Mouse (Mus musculus) MEL (cell line): ENCODE measurements around the gene Nanog. TPM values are rescaled to one million over a fixed set of nuclear protein-coding genes. Genes with fewer than 3 reads are reported as not detected.

Experiments
- DNase-seq: peaks from one replicate; pipeline ENCODE4 v3.0.0; 2011; ENCODE audit warnings: low read depth, low spot score
- H3K27ac ChIP-seq: 2 replicates; pipeline ENCODE4 v1.5.1; 2012; ENCODE audit warnings: low read depth, mild to moderate bottlenecking, control low read depth, low read length, moderate library complexity; ENCODE audit not compliant: control insufficient read depth
- H3K27me3 ChIP-seq, 2 experiments: fragments of 150-350 bp in 1 of 2; sonication (generic) in 1 of 2; 2 replicates each; pipeline ENCODE4 v1.6.1; 2012; ENCODE audit warnings: low read length in 2 of 2, mild to moderate bottlenecking in 2 of 2, improper control_type of control experiment in 1 of 2, moderate library complexity in 1 of 2; ENCODE audit not compliant: insufficient read depth in 2 of 2, control insufficient read depth in 1 of 2
- H3K36me3 ChIP-seq, 2 experiments: 2 replicates each; pipeline ENCODE4 v1.6.1; 2012 to 2014; ENCODE audit warnings: low read length in 2 of 2, improper control_type of control experiment in 1 of 2, inconsistent platforms in 1 of 2, mild to moderate bottlenecking in 1 of 2; ENCODE audit not compliant: insufficient read depth in 2 of 2, control insufficient read depth in 1 of 2
- H3K4me1 ChIP-seq, 2 experiments: fragments of 150-350 bp in 1 of 2; sonication (generic) in 1 of 2; 2 replicates each; pipeline ENCODE4 v1.6.1; 2012; ENCODE audit warnings: low read length in 2 of 2, improper control_type of control experiment in 1 of 2, mild to moderate bottlenecking in 1 of 2; ENCODE audit not compliant: insufficient read depth in 2 of 2, control insufficient read depth in 1 of 2
- H3K4me3 ChIP-seq, 2 experiments: fragments of 150-350 bp in 1 of 2; sonication (generic) in 1 of 2; 2 replicates each; pipeline ENCODE4 v1.5.1; 2012; ENCODE audit warnings: low read depth in 2 of 2, low read length in 2 of 2, mild to moderate bottlenecking in 2 of 2, moderate library complexity in 2 of 2, control low read depth in 1 of 2, improper control_type of control experiment in 1 of 2; ENCODE audit not compliant: control insufficient read depth in 1 of 2, insufficient read depth in 1 of 2
- H3K79me2 ChIP-seq: 2 replicates; pipeline ENCODE4 v1.6.1; 2012; ENCODE audit warnings: mild to moderate bottlenecking, low read length, moderate library complexity; ENCODE audit not compliant: control insufficient read depth, poor library complexity, insufficient read depth
- H3K9ac ChIP-seq: 2 replicates; pipeline ENCODE4 v1.6.1; 2012; ENCODE audit warnings: low read depth, mild to moderate bottlenecking, control low read depth, low read length, moderate library complexity; ENCODE audit not compliant: control insufficient read depth, poor library complexity, severe bottlenecking
- H3K9me3 ChIP-seq: fragments of 150-350 bp; sonication (generic); replicated peaks from 2 replicates; pipeline ENCODE4 v1.6.1; 2012; ENCODE audit warnings: mild to moderate bottlenecking, low read length, improper control_type of control experiment, moderate library complexity; ENCODE audit not compliant: insufficient read depth
- BHLHE40 ChIP-seq: IDR thresholded peaks from 2 replicates; pipeline ENCODE4 v1.6.1; 2012; ENCODE audit warnings: low read depth, mild to moderate bottlenecking, inconsistent platforms, low read length, improper control_type of control experiment, borderline replicate concordance
- CHD1 ChIP-seq: IDR thresholded peaks from 2 replicates; pipeline ENCODE4 v1.6.1; 2012; ENCODE audit warnings: low read depth, mild to moderate bottlenecking, inconsistent platforms, low read length, improper control_type of control experiment
- CHD2 ChIP-seq: IDR thresholded peaks from 2 replicates; pipeline ENCODE4 v1.6.1; 2011; ENCODE audit warnings: low read length, improper control_type of control experiment
- CTCF ChIP-seq, 3 experiments: IDR thresholded peaks in 2 of 3; conservative IDR thresholded peaks in 1 of 3; 2 replicates each; pipeline ENCODE4 v1.5.1; 2011 to 2012; ENCODE audit warnings: low read length in 3 of 3, low read depth in 2 of 3, mild to moderate bottlenecking in 2 of 3, improper control_type of control experiment in 1 of 3, inconsistent platforms in 1 of 3, mixed read lengths in 1 of 3, moderate library complexity in 1 of 3; ENCODE audit not compliant: control insufficient read depth in 1 of 3, insufficient read depth in 1 of 3, poor library complexity in 1 of 3, severe bottlenecking in 1 of 3
- E2F4 ChIP-seq: IDR thresholded peaks from 2 replicates; pipeline ENCODE4 v1.6.1; 2011; ENCODE audit warnings: low read depth, low read length, improper control_type of control experiment, borderline replicate concordance
- ELF1 ChIP-seq: IDR thresholded peaks from 2 replicates; pipeline ENCODE4 v1.6.1; 2014; ENCODE audit warnings: low read depth, mild to moderate bottlenecking, inconsistent platforms, low read length, improper control_type of control experiment, moderate library complexity
- EP300 ChIP-seq, 2 experiments: IDR thresholded peaks; 2 replicates each; pipeline ENCODE4 v1.6.1; 2011; ENCODE audit warnings: improper control_type of control experiment in 2 of 2, low read length in 2 of 2, low read depth in 1 of 2, mild to moderate bottlenecking in 1 of 2
- ETS1 ChIP-seq: IDR thresholded peaks from 2 replicates; pipeline ENCODE4 v1.6.1; 2012; ENCODE audit warnings: low read depth, mild to moderate bottlenecking, inconsistent platforms, low read length, improper control_type of control experiment, moderate library complexity
- GABPA ChIP-seq: IDR thresholded peaks from 2 replicates; pipeline ENCODE4 v1.6.1; 2012; ENCODE audit warnings: low read depth, mild to moderate bottlenecking, inconsistent platforms, low read length, improper control_type of control experiment, moderate library complexity
- GATA1 ChIP-seq: IDR thresholded peaks from 2 replicates; pipeline ENCODE4 v1.6.1; 2011; ENCODE audit warnings: low read depth, low read length, improper control_type of control experiment
- MAFK ChIP-seq: IDR thresholded peaks from 2 replicates; pipeline ENCODE4 v1.6.1; 2011; ENCODE audit warnings: low read depth, mild to moderate bottlenecking, low read length, improper control_type of control experiment, borderline replicate concordance
- MAX ChIP-seq: IDR thresholded peaks from 2 replicates; pipeline ENCODE4 v1.6.1; 2011; ENCODE audit warnings: low read length, improper control_type of control experiment
- MAZ ChIP-seq: IDR thresholded peaks from 2 replicates; pipeline ENCODE4 v1.6.1; 2012; ENCODE audit warnings: low read depth, mild to moderate bottlenecking, inconsistent platforms, low read length, improper control_type of control experiment
- MEF2A ChIP-seq: IDR thresholded peaks from 2 replicates; pipeline ENCODE4 v1.6.1; 2014; ENCODE audit warnings: low read depth, mild to moderate bottlenecking, inconsistent platforms, low read length, improper control_type of control experiment; ENCODE audit not compliant: poor library complexity, insufficient replicate concordance, severe bottlenecking; ENCODE audit errors: extremely low read depth
- MXI1 ChIP-seq: IDR thresholded peaks from 2 replicates; pipeline ENCODE4 v1.6.1; 2011; ENCODE audit warnings: mild to moderate bottlenecking, low read depth, low read length, improper control_type of control experiment
- MYB ChIP-seq: IDR thresholded peaks from 2 replicates; pipeline ENCODE4 v1.6.1; 2011; ENCODE audit warnings: mild to moderate bottlenecking, low read depth, low read length, improper control_type of control experiment
- MYC ChIP-seq: IDR thresholded peaks from 2 replicates; pipeline ENCODE4 v1.6.1; 2011; ENCODE audit warnings: low read depth, mild to moderate bottlenecking, low read length, improper control_type of control experiment, moderate library complexity
- NELFE ChIP-seq: IDR thresholded peaks from 2 replicates; pipeline ENCODE4 v1.6.1; 2011; ENCODE audit warnings: low read depth, low read length, improper control_type of control experiment
- NRF1 ChIP-seq: IDR thresholded peaks from 2 replicates; pipeline ENCODE4 v1.6.1; 2014; ENCODE audit warnings: low read depth, mild to moderate bottlenecking, inconsistent platforms, low read length, improper control_type of control experiment, moderate library complexity; ENCODE audit not compliant: poor library complexity, insufficient read depth, severe bottlenecking
- POLR2A ChIP-seq, 2 experiments: IDR thresholded peaks; 2 replicates each; pipeline ENCODE4 v1.6.1; 2011 to 2012; ENCODE audit warnings: low read length in 2 of 2, mild to moderate bottlenecking in 2 of 2, control low read depth in 1 of 2, improper control_type of control experiment in 1 of 2, low read depth in 1 of 2, moderate library complexity in 1 of 2; ENCODE audit not compliant: control insufficient read depth in 1 of 2, insufficient read depth in 1 of 2, poor library complexity in 1 of 2
- POLR2AphosphoS2 ChIP-seq: IDR thresholded peaks from 2 replicates; pipeline ENCODE4 v1.6.1; 2011; ENCODE audit warnings: low read length, improper control_type of control experiment
- POLR2AphosphoS5 ChIP-seq: IDR thresholded peaks from 2 replicates; pipeline ENCODE4 v1.6.1; 2012; ENCODE audit warnings: low read depth, borderline replicate concordance, mild to moderate bottlenecking, inconsistent platforms, low read length, moderate library complexity, mixed read lengths
- RCOR1 ChIP-seq: IDR thresholded peaks from 2 replicates; pipeline ENCODE4 v1.6.1; 2012; ENCODE audit warnings: low read depth, mild to moderate bottlenecking, inconsistent platforms, low read length, improper control_type of control experiment
- SMC3 ChIP-seq: IDR thresholded peaks from 2 replicates; pipeline ENCODE4 v1.6.1; 2011; ENCODE audit warnings: low read depth, low read length, improper control_type of control experiment
- TAL1 ChIP-seq: IDR thresholded peaks from 2 replicates; pipeline ENCODE4 v1.6.1; 2012; ENCODE audit warnings: mild to moderate bottlenecking, inconsistent platforms, low read length, moderate library complexity, mixed read lengths
- TBP ChIP-seq: IDR thresholded peaks from 2 replicates; pipeline ENCODE4 v1.8.0; 2011; ENCODE audit warnings: low read depth, low read length, improper control_type of control experiment
- USF1 ChIP-seq: IDR thresholded peaks from 2 replicates; pipeline ENCODE4 v1.6.1; 2014; ENCODE audit warnings: low read depth, mild to moderate bottlenecking, inconsistent platforms, low read length, improper control_type of control experiment, moderate library complexity
- ZC3H11A ChIP-seq: IDR thresholded peaks from 2 replicates; pipeline ENCODE4 v1.6.1; 2012; ENCODE audit warnings: low read depth, mild to moderate bottlenecking, inconsistent platforms, low read length, improper control_type of control experiment
- ZKSCAN1 ChIP-seq: IDR thresholded peaks from 2 replicates; pipeline ENCODE4 v1.6.1; 2012; ENCODE audit warnings: low read depth, mild to moderate bottlenecking, inconsistent platforms, low read length, improper control_type of control experiment, moderate library complexity
- ZMIZ1 ChIP-seq: IDR thresholded peaks from 2 replicates; pipeline ENCODE4 v1.6.1; 2012; ENCODE audit warnings: low read depth, mild to moderate bottlenecking, inconsistent platforms, low read length, improper control_type of control experiment, moderate library complexity
- polyA plus RNA-seq, 2 experiments: library from polyadenylated mRNA; stranded (reverse) in 1 of 2; unstranded in 1 of 2; fragments of >175 nt in 1 of 2; fragments of >200 nt in 1 of 2; gene quantifications; 2 replicates each; pipeline versions ENCODE4 v1.2.1 to v1.2.4; 2012; ENCODE audit warnings: low replicate concordance in 2 of 2, low read depth in 1 of 2; ENCODE audit not compliant: insufficient read length in 2 of 2, insufficient read depth in 1 of 2, missing spikeins in 1 of 2
- total RNA-seq: library from RNA; depleted of rRNA; stranded (reverse); fragments of 300-350 nt; gene quantifications from 2 replicates; pipeline ENCODE4 v1.2.3, GENCODE M21; 2012

Nanog gene
- total and polyA plus RNA-seq, 3 experiments: 0.63 TPM; not detected in 2

DNA sequence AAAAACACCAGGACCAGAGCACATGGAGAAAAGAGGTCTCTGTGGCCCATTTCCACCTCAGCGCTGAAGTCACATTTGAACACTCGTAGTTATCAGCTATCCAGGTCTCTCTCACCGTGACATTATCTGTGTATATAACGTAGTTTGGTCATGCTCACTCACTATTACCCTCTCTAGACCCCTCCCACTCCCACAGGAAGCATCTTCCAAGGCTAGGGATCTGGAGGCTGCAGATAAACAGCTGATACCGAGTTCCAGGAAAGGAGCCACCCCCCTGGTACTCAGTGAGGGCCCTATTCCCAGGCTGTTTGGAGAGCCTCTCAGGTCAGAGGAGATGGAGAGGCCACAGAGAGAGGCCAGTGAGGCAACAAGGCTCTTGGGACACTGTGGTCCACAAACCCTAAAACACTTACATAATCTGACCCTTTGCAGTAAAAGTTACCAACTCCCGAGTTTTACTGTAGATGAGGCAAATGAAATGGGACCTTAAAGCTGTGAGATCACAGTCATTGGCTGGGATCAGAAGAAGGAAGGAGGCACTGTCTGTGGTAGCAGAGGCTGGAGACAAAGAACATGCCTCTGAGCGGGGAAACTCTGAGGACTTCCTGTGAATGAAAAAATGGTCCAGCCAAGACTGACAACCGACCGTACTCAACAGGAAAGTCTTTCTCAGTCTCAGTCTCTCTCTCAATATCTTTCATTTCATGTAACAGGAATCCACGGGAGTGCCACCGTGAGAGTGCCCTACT, 55.8 kb downstream of the Nanog start (continued):
- TF ChIP-seq POLR2AphosphoS5: no peak
- TF ChIP-seq MAFK: no peak
- peak; percentile 89 for TF ChIP-seq ETS1
- no peak; the same call in 1 of the 2 replicates for TF ChIP-seq MAZ
- no peak for TF ChIP-seq CHD2
- 0 out of 2 replicates have a peak, but pooled peaks have one; percentile 50 for TF ChIP-seq MYC
- TF ChIP-seq CHD1: no peak
- TF ChIP-seq ELF1: 0 out of 2 replicates have a peak, but pooled peaks have one; percentile 31
- TF ChIP-seq RCOR1: no peak; the same call in 1 of the 2 replicates
- TF ChIP-seq MXI1: no peak
- TF ChIP-seq MEF2A: no peak
- TF ChIP-seq POLR2A (IDR thresholded peaks at IDR 0.05; ENCODE audit: control insufficient read depth in 1 of 2, insufficient read depth in 1 of 2, low read depth in 1 of 2, low read length in 2 of 2, poor library complexity in 1 of 2): 0 out of 4 replicates have a peak, but pooled peaks of 1 of the 2 experiments have one; percentile 25
- TF ChIP-seq BHLHE40: no peak
- TF ChIP-seq GATA1: peak; percentile 73
- no peak; the same call in 1 of the 2 replicates for TF ChIP-seq MAX

DNA sequence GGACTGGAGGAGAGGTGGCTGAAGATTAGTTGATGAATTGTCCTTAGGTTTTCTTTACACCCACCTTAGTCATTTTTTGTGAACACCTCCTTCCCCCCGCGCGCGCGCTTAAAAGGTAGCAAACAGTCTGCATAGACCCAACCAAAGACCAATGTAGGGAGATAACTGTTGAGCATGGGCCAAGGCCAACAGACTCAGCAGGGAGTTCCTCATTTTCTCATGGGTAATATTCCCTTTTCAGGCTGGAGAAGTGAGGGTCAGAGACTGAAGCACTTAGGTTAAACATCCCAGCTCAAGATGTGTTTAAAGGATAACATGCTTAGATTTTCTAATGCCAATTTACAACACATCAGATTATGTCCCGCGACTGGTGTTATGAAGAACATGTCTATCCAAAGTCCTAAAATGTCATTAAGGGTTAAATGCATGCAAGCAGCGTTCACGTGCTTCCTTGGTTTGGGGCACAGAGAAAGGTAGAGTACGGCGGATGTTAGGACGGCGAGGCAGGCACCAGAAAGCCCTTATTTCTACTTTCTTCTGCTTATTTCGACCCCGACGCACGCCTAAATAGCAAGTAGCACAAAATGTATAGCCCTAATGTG, 56.7 kb downstream of the Nanog start:
- Histone ChIP-seq H3K4me3 (peak overlapping the region; percentile 48 to 72), H3K9ac (peak overlapping the region; percentile 65), H3K79me2 (no peaks in the 10 kb centered on the region), H3K36me3 (peaks cover 0 to 35% of the 10 kb centered on the region in 2 experiments; a peak in 2 of 4 replicates), H3K9me3 (no peaks in the 10 kb centered on the region), H3K27me3 (no peaks in the 10 kb centered on the region), H3K27ac (peak overlapping the region; percentile 98), H3K4me1 (peaks cover 22 to 31% of the 10 kb centered on the region in 2 experiments)
- DNase-seq: peak; percentile 92
- TF ChIP-seq MAZ (no peak), POLR2AphosphoS5 (0 out of 2 replicates have a peak, but pooled peaks have one; percentile 24), GABPA (peak; percentile 7; the same call in 1 of the 2 replicates), TAL1 (peak; percentile 24), NELFE (peak; percentile 45; the same call in 1 of the 2 replicates), TBP (peak; percentile 55; the same call in 1 of the 2 replicates), ZKSCAN1 (no peak), ZC3H11A (no peak), POLR2AphosphoS2 (no peak; the same call in 1 of the 2 replicates), E2F4 (peak; percentile 53; the same call in 1 of the 2 replicates), MXI1 (peak; percentile 86), MAFK (no peak), EP300 (IDR thresholded peaks at IDR 0.05; ENCODE audit: low read depth in 1 of 2, low read length in 2 of 2) (peak; percentile 82 to 85), USF1 (peak; percentile 74), CTCF (IDR thresholded peaks at IDR 0.05 in 2 of 3, conservative IDR thresholded peaks at IDR 0.05 in 1 of 3; ENCODE audit: control insufficient read depth in 1 of 3, insufficient read depth in 1 of 3, low read depth in 2 of 3, low read length in 3 of 3, poor library complexity in 1 of 3, severe bottlenecking in 1 of 3) (no peak), ZMIZ1 (no peak), MYB (peak; percentile 72), NRF1 (0 out of 2 replicates have a peak, but pooled peaks have one; percentile 28), POLR2A (IDR thresholded peaks at IDR 0.05; ENCODE audit: control insufficient read depth in 1 of 2, insufficient read depth in 1 of 2, low read depth in 1 of 2, low read length in 2 of 2, poor library complexity in 1 of 2) (0 out of 4 replicates have a peak, but pooled peaks have one; percentile 12 to 21), CHD1 (no peak; the same call in 1 of the 2 replicates), BHLHE40 (peak; percentile 93), SMC3 (no peak), MEF2A (no peak)
